Mouse (Mus musculus): ENCODE measurements around the gene Ogfrl1. TPM values are rescaled to one million over a fixed set of nuclear protein-coding genes. Genes with fewer than 3 reads are reported as not detected.

Gene Ogfrl1
- polyA plus RNA-seq, 1 experiment from 2014 or later: 8.7 TPM

- Histone ChIP-seq H3K27ac (ENCODE audit: low read depth) (no peak overlapping the region), H3K36me3 (replicated peaks; ENCODE audit: insufficient read depth, low read length) (no peaks in the 10 kb centered on the region), H3K9me3 (ENCODE audit: low read length) (no peaks in the 10 kb centered on the region), H3K4me3 (ENCODE audit: low read depth, low read length) (no peak overlapping the region), H3K9ac (replicated peaks) (no peak overlapping the region), H3K4me2 (ENCODE audit: low read depth, low read length) (no peak overlapping the region), H3K4me1 (ENCODE audit: insufficient read depth) (no peaks in the 10 kb centered on the region), H3K27me3 (ENCODE audit: insufficient read depth, low read length) (no peaks in the 10 kb centered on the region)
- DNase-seq (no peak), ATAC-seq (no peak)
- 83% methylated on average over 3 of the region's 3 CpGs for whole genome bisulfite sequencing (ENCODE audit: insufficient replicate concordance)
- no peak for TF ChIP-seq CTCF (IDR thresholded peaks at IDR 0.05; ENCODE audit: low read depth)
- no peak for TF ChIP-seq EP300 (IDR thresholded peaks at IDR 0.05; ENCODE audit: low read depth)
Observed at GRCm38 (mm10) chr1:23342224-23342623, 55.3 kb downstream of the Ogfrl1 start.

DNA sequence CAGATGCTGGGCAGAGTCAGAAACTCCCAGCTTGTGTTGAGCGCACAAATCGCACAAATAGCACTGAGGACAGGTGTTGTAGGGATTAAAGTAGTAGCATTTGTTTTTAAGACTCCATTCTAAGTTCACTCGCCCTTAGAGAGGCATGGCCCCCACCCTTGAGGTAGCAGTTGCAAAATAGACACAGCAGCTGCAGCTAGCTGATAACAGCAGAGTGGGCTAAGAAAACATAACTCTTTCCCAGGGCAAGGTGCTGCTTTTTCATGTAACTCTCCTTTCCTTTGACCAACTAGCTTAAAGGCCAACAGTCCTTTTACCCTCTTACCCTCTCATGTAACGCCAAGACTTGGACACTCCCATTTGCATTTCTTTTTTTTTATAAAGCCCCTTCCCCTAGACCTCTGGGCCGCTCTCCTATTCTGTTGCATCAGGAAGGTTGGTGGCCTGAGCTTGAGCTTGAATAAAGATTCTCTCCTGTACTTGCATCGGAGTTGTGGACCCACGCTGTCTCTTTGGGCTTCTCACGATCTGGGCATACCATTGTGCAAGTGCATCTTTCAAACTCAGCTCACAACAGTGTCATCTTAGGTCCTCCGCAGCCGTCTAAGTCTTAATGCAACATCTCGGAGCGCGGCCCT lies 61.7 kb downstream of the Ogfrl1 start:
- no peak overlapping the region for H3K4me3 ChIP-seq (ENCODE audit: low read depth, low read length)

DNA sequence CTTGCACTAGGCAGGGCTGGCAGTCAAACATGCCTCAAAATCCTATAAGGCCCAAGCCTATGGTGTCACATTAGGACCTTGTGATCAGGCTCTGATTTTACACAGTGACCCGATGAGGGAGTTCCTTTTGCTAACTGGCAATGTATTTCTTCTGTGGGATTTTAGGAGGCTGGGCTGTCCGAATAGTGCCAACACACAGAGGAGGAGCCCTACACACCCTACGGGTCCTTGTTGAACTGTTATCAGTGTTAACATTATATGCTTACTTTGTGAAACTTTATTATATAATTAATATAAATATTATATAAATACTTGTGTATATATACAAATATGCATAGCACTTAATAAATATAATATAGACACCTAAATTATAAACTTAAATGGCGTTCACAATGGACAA lies 62.5 kb downstream of the Ogfrl1 start:
- Histone ChIP-seq H3K4me3 (ENCODE audit: low read depth, low read length) (no peak overlapping the region), H3K4me1 (ENCODE audit: insufficient read depth) (peaks cover 11% of the 10 kb centered on the region), H3K27ac (ENCODE audit: low read depth) (peak overlapping the region; percentile 79; the same call in 1 of the 2 replicates), H3K4me2 (ENCODE audit: low read depth, low read length) (peak overlapping the region; percentile 62), H3K27me3 (ENCODE audit: insufficient read depth, low read length) (no peaks in the 10 kb centered on the region), H3K36me3 (replicated peaks; ENCODE audit: insufficient read depth, low read length) (no peaks in the 10 kb centered on the region), H3K9ac (replicated peaks) (no peak overlapping the region), H3K9me3 (ENCODE audit: low read length) (no peaks in the 10 kb centered on the region)
- ATAC-seq (peak; percentile 32; the same call in 1 of the 2 replicates), DNase-seq (no peak)
- TF ChIP-seq EP300 (IDR thresholded peaks at IDR 0.05; ENCODE audit: low read depth) (no peak), CTCF (IDR thresholded peaks at IDR 0.05; ENCODE audit: low read depth) (no peak)
- 77% methylated on average over 4 of the region's 4 CpGs for WGBS (ENCODE audit: insufficient replicate concordance)

More for the DNA sequence above, 61.7 kb downstream of the Ogfrl1 start:
- Histone ChIP-seq H3K36me3 (replicated peaks; ENCODE audit: insufficient read depth, low read length) (no peaks in the 10 kb centered on the region), H3K9me3 (ENCODE audit: low read length) (no peaks in the 10 kb centered on the region), H3K4me2 (ENCODE audit: low read depth, low read length) (peak overlapping the region; percentile 62), H3K27me3 (ENCODE audit: insufficient read depth, low read length) (no peaks in the 10 kb centered on the region), H3K4me1 (ENCODE audit: insufficient read depth) (peaks cover 11% of the 10 kb centered on the region), H3K27ac (ENCODE audit: low read depth) (peak overlapping the region; percentile 79), H3K9ac (replicated peaks) (no peak overlapping the region; the same call in 1 of the 2 replicates)
- ATAC-seq: peak; percentile 98
- 74% methylated on average over 13 of the region's 13 CpGs for WGBS (ENCODE audit: insufficient replicate concordance)
- peak; percentile 53 for DNase-seq
- TF ChIP-seq EP300 (IDR thresholded peaks at IDR 0.05; ENCODE audit: low read depth) (peak; percentile 95), CTCF (IDR thresholded peaks at IDR 0.05; ENCODE audit: low read depth) (no peak)

DNA sequence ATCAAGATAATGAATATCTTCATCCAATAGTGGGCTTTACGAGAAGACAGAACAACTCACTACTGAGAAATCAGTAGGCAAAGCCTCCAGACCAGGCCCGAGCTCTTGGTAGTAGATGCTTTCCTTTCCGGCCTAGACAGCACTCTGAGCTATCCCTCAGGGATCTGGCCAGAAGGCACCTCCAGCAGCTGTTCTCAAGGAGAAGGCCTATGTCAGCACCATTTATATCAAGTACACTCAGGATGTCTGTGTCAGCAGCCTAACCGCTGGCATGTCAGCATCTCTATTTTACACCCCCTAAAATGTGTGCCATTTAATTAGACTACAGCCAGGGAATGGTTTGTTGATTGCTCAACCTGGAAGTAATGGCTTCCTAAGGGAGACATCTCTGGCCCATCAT lies 65.4 kb downstream of the Ogfrl1 start:
- no peak overlapping the region for H3K9ac ChIP-seq (replicated peaks)
- H3K36me3 ChIP-seq (replicated peaks; ENCODE audit: insufficient read depth, low read length): no peaks in the 10 kb centered on the region
- no peaks in the 10 kb centered on the region for H3K9me3 ChIP-seq (ENCODE audit: low read length)
- ATAC-seq: no peak
- no peak overlapping the region for H3K4me3 ChIP-seq (ENCODE audit: low read depth, low read length)
- H3K4me1 ChIP-seq (ENCODE audit: insufficient read depth): peaks cover 11% of the 10 kb centered on the region
- TF ChIP-seq EP300 (IDR thresholded peaks at IDR 0.05; ENCODE audit: low read depth) (no peak), CTCF (IDR thresholded peaks at IDR 0.05; ENCODE audit: low read depth) (no peak)
- 78% methylated on average over 4 of the region's 4 CpGs for WGBS (ENCODE audit: insufficient replicate concordance)
- H3K27ac ChIP-seq (ENCODE audit: low read depth): no peak overlapping the region
- H3K4me2 ChIP-seq (ENCODE audit: low read depth, low read length): no peak overlapping the region
- no peak for DNase-seq
- no peaks in the 10 kb centered on the region for H3K27me3 ChIP-seq (ENCODE audit: insufficient read depth, low read length)

GRCm38 (mm10) chr1:23325160-23325559 lies 72.4 kb downstream of the Ogfrl1 start:
- no peak for ATAC-seq
- Histone ChIP-seq H3K27ac (ENCODE audit: low read depth) (no peak overlapping the region), H3K4me2 (ENCODE audit: low read depth, low read length) (no peak overlapping the region), H3K27me3 (ENCODE audit: insufficient read depth, low read length) (no peaks in the 10 kb centered on the region), H3K9ac (replicated peaks) (no peak overlapping the region), H3K9me3 (ENCODE audit: low read length) (no peaks in the 10 kb centered on the region), H3K4me1 (ENCODE audit: insufficient read depth) (no peaks in the 10 kb centered on the region; the same call in 1 of the 2 replicates), H3K4me3 (ENCODE audit: low read depth, low read length) (no peak overlapping the region), H3K36me3 (replicated peaks; ENCODE audit: insufficient read depth, low read length) (no peaks in the 10 kb centered on the region)
- TF ChIP-seq CTCF (IDR thresholded peaks at IDR 0.05; ENCODE audit: low read depth) (no peak), EP300 (IDR thresholded peaks at IDR 0.05; ENCODE audit: low read depth) (no peak)
- WGBS (ENCODE audit: insufficient replicate concordance): 66% methylated on average over 7 of the region's 7 CpGs
- no peak for DNase-seq

DNA sequence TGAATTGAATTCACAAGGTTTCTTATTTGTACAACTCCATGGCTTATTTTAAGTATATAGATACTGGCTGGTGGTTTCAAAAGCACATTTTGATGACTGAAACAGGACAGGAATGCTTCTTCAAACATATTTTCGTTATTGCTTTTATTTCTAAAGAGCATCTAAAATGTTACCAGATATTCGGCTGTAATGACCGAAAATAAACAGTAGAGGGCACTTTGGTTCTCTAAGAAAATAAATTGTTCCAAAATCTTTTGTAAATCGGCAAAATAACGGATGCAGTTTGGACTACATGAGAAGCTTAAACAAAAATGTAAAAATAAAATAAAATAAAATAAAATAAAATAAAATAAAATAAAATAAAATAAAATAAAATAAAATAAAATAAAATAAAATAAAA lies 73.3 kb downstream of the Ogfrl1 start:
- no peak for ATAC-seq
- Histone ChIP-seq H3K9ac (replicated peaks) (no peak overlapping the region), H3K4me2 (ENCODE audit: low read depth, low read length) (no peak overlapping the region), H3K4me3 (ENCODE audit: low read depth, low read length) (no peak overlapping the region), H3K9me3 (ENCODE audit: low read length) (no peaks in the 10 kb centered on the region), H3K4me1 (ENCODE audit: insufficient read depth) (no peaks in the 10 kb centered on the region), H3K36me3 (replicated peaks; ENCODE audit: insufficient read depth, low read length) (no peaks in the 10 kb centered on the region), H3K27ac (ENCODE audit: low read depth) (no peak overlapping the region), H3K27me3 (ENCODE audit: insufficient read depth, low read length) (no peaks in the 10 kb centered on the region)
- TF ChIP-seq CTCF (IDR thresholded peaks at IDR 0.05; ENCODE audit: low read depth) (peak; percentile 58), EP300 (IDR thresholded peaks at IDR 0.05; ENCODE audit: low read depth) (0 out of 2 replicates have a peak, but pooled peaks have one; percentile 18)
- 20% methylated on average over 5 of the region's 5 CpGs for WGBS (ENCODE audit: insufficient replicate concordance)
- no peak for DNase-seq

All from liver, postnatal 0 days (tissue).